Mouse (Mus musculus) forebrain, embryonic 16.5 days (tissue): ENCODE measurements around the gene Rnf121. TPM values are rescaled to one million over a fixed set of nuclear protein-coding genes. Genes with fewer than 3 reads are reported as not detected.
"Not testable (repeated sequence)": the region's sequence is repeated elsewhere in the genome, so short reads cannot be mapped to it uniquely, and the experiment has no call there.

ENCODE experiments used
- ATAC-seq: fragments of 200-750 bp; cut with Nextera tagmentation; 2 replicates; pipeline ENCODE4 v1.8.0; 2017; ENCODE audit warnings: mild to moderate bottlenecking, moderate library complexity
- H3K27ac ChIP-seq: fragments of 300-500 bp; sonication (generic); 2 replicates; pipeline ENCODE4 v1.5.1; 2014; ENCODE audit warnings: low read length, control low read depth
- H3K27me3 ChIP-seq: fragments of 300-500 bp; sonication (generic); replicated peaks from 2 replicates; pipeline ENCODE4 v1.6.1; 2014; ENCODE audit warnings: low read length; ENCODE audit not compliant: control insufficient read depth, insufficient read depth
- H3K36me3 ChIP-seq: fragments of 300-500 bp; sonication (generic); 2 replicates; pipeline ENCODE4 v1.6.1; 2014; ENCODE audit not compliant: control insufficient read depth, insufficient read depth
- H3K4me1 ChIP-seq: fragments of 300-500 bp; sonication (generic); replicated peaks from 2 replicates; pipeline ENCODE4 v1.6.1; 2014; ENCODE audit warnings: low read length; ENCODE audit not compliant: control insufficient read depth, insufficient read depth
- H3K4me2 ChIP-seq: fragments of 300-500 bp; sonication (generic); 2 replicates; pipeline ENCODE4 v1.6.1; 2014; ENCODE audit warnings: mild to moderate bottlenecking, low read length, control low read depth
- H3K4me3 ChIP-seq: fragments of 300-500 bp; sonication (generic); replicated peaks from 2 replicates; pipeline ENCODE4 v1.5.1; 2014; ENCODE audit warnings: mild to moderate bottlenecking, low read length, control low read depth
- H3K9ac ChIP-seq: fragments of 300-500 bp; sonication (generic); replicated peaks from 2 replicates; pipeline ENCODE4 v1.6.1; 2014; ENCODE audit warnings: low read depth, low read length, control low read depth
- H3K9me3 ChIP-seq: fragments of 300-500 bp; sonication (generic); 2 replicates; pipeline ENCODE4 v1.6.1; 2016; ENCODE audit warnings: low read length; ENCODE audit not compliant: control insufficient read depth
- WGBS: fragments of 180-500 bp; shearing (Covaris S2); extraction: QIAGEN DNeasy Blood & Tissue Kit; methylation state at CpG from one replicate; pipeline ENCODE4 v1.1.7; 2014; 5-methylcytosine and 5-hydroxymethylcytosine counted together
- polyA plus RNA-seq: library from polyadenylated mRNA; unstranded; fragments of >200 nt; fragmentation: Nextera tagmentation; extraction: Ambion mirVana; gene quantifications from 2 replicates; pipeline ENCODE4 v1.2.1, GENCODE M21; 2015

Rnf121 gene
- polyA plus RNA-seq, 1 experiment from 2014 or later, result 36.3 TPM

- H3K36me3 ChIP-seq, result peaks cover 43% of the 10 kb centered on the region
- H3K4me2 ChIP-seq, result no peak overlapping the region
- no peak for ATAC-seq
- no peaks in the 10 kb centered on the region for H3K9me3 ChIP-seq
- H3K4me3 ChIP-seq, result no peak overlapping the region
- H3K9ac ChIP-seq, result no peak overlapping the region
- no peaks in the 10 kb centered on the region for H3K4me1 ChIP-seq
- 87% methylated on average over 2 of the region's 2 CpGs for WGBS
- no peak overlapping the region for H3K27ac ChIP-seq
- no peaks in the 10 kb centered on the region for H3K27me3 ChIP-seq
These were observed 29.7 kb downstream of the Rnf121 start for GRCm38 (mm10) chr7:102035534-102035933.

- WGBS, result 97% methylated on average over 1 of the region's 1 CpGs
- H3K9ac ChIP-seq, result no peak overlapping the region
- ATAC-seq, result no peak
- H3K36me3 ChIP-seq, result peaks cover 46% of the 10 kb centered on the region
- H3K27ac ChIP-seq, result no peak overlapping the region
- no peaks in the 10 kb centered on the region for H3K4me1 ChIP-seq
- H3K9me3 ChIP-seq, result no peaks in the 10 kb centered on the region
- no peak overlapping the region for H3K4me3 ChIP-seq
- no peak overlapping the region for H3K4me2 ChIP-seq
- H3K27me3 ChIP-seq, result no peaks in the 10 kb centered on the region
These were observed 30.4 kb downstream of the Rnf121 start for GRCm38 (mm10) chr7:102034904-102035303.

GRCm38 (mm10) chr7:102025187-102026119 lies 39.8 kb downstream of the Rnf121 start:
- Histone ChIP-seq H3K4me2 (no peak overlapping the region), H3K4me1 (no peaks in the 10 kb centered on the region), H3K9ac (no peak overlapping the region), H3K9me3 (no peaks in the 10 kb centered on the region), H3K27me3 (no peaks in the 10 kb centered on the region), H3K27ac (no peak overlapping the region), H3K36me3 (peaks cover 28% of the 10 kb centered on the region), H3K4me3 (no peak overlapping the region)
- 63% methylated on average over 2 of the region's 2 CpGs for WGBS
- no peak for ATAC-seq

GRCm38 (mm10) chr7:102023821-102024220 lies 41.4 kb downstream of the Rnf121 start:
- peaks cover 28% of the 10 kb centered on the region for H3K36me3 ChIP-seq
- no peak overlapping the region for H3K27ac ChIP-seq
- H3K4me3 ChIP-seq, result no peak overlapping the region
- no peaks in the 10 kb centered on the region for H3K9me3 ChIP-seq
- no peak overlapping the region for H3K4me2 ChIP-seq
- H3K9ac ChIP-seq, result no peak overlapping the region
- WGBS, result 94% methylated on average over 9 of the region's 9 CpGs
- H3K4me1 ChIP-seq, result no peaks in the 10 kb centered on the region
- H3K27me3 ChIP-seq, result no peaks in the 10 kb centered on the region
- no peak for ATAC-seq

GRCm38 (mm10) chr7:102020934-102021333 lies 44.3 kb downstream of the Rnf121 start:
- ATAC-seq, H3K4me2 ChIP-seq, H3K4me3 ChIP-seq, H3K9ac ChIP-seq, H3K27me3 ChIP-seq, H3K4me1 ChIP-seq, H3K27ac ChIP-seq, H3K9me3 ChIP-seq: not testable (repeated sequence)
- 89% methylated on average over 2 of the region's 2 CpGs for WGBS
- peaks cover 27% of the 10 kb centered on the region for H3K36me3 ChIP-seq

GRCm38 (mm10) chr7:102019362-102019761 lies 45.9 kb downstream of the Rnf121 start:
- ATAC-seq, result no peak
- H3K4me2 ChIP-seq, result no peak overlapping the region
- H3K27ac ChIP-seq, result no peak overlapping the region
- no peaks in the 10 kb centered on the region for H3K9me3 ChIP-seq
- H3K9ac ChIP-seq, result no peak overlapping the region
- no peak overlapping the region for H3K4me3 ChIP-seq
- no peaks in the 10 kb centered on the region for H3K27me3 ChIP-seq
- WGBS, result 70% methylated on average over 3 of the region's 3 CpGs
- no peaks in the 10 kb centered on the region for H3K4me1 ChIP-seq
- H3K36me3 ChIP-seq, result peaks cover 38% of the 10 kb centered on the region

- Histone ChIP-seq H3K4me3 (no peak within 1 kb of the TSS), H3K4me1 (no peaks in the 10 kb centered on the region), H3K27me3 (no peaks in the 10 kb centered on the region), H3K36me3 (peaks cover 46% of the 10 kb centered on the region), H3K4me2 (no peak within 1 kb of the TSS), H3K27ac (no peak within 1 kb of the TSS), H3K9me3 (no peaks in the 10 kb centered on the region), H3K9ac (no peak within 1 kb of the TSS)
- ATAC-seq, result no peak
- 92% methylated on average over 3 of the region's 3 CpGs for WGBS
These were observed 46.7 kb downstream of the Rnf121 start, which contains the start of gene Il18bp for GRCm38 (mm10) chr7:102018590-102018989. Il18bp (minus strand) TSS chr7:102018690.

GRCm38 (mm10) chr7:102018034-102018433 lies 47.2 kb downstream of the Rnf121 start:
- 88% methylated on average over 7 of the region's 7 CpGs for WGBS
- peaks cover 51% of the 10 kb centered on the region for H3K36me3 ChIP-seq
- no peak overlapping the region for H3K4me2 ChIP-seq
- H3K27me3 ChIP-seq, result no peaks in the 10 kb centered on the region
- no peaks in the 10 kb centered on the region for H3K9me3 ChIP-seq
- H3K9ac ChIP-seq, result no peak overlapping the region
- H3K4me3 ChIP-seq, result no peak overlapping the region
- ATAC-seq, result no peak
- H3K4me1 ChIP-seq, result no peaks in the 10 kb centered on the region
- H3K27ac ChIP-seq, result no peak overlapping the region

- H3K4me3 ChIP-seq, result no peak overlapping the region
- no peak overlapping the region for H3K27ac ChIP-seq
- no peak overlapping the region for H3K9ac ChIP-seq
- H3K9me3 ChIP-seq, result no peaks in the 10 kb centered on the region
- peaks cover 52% of the 10 kb centered on the region for H3K36me3 ChIP-seq
- WGBS, result 86% methylated on average over 5 of the region's 5 CpGs
- H3K27me3 ChIP-seq, result no peaks in the 10 kb centered on the region
- no peak overlapping the region for H3K4me2 ChIP-seq
- no peaks in the 10 kb centered on the region for H3K4me1 ChIP-seq
- ATAC-seq, result no peak
These were observed 47.8 kb downstream of the Rnf121 start for GRCm38 (mm10) chr7:102017452-102017851.
